Mouse (Mus musculus): ENCODE results near the gene Pex19.

GRCm38 (mm10) chr1:172082101-172082898 lies 44.3 kb upstream of the Pex19 start, which contains the start of the genes Copa and Ncstn:
- TF ChIP-seq GATA1 (IDR thresholded peaks at IDR 0.05; ENCODE audit: low read length): no peak
- no peak for TF ChIP-seq TAL1 (IDR thresholded peaks at IDR 0.05; ENCODE audit: low read length)

Data from erythroblast, embryonic 14.5 days (primary cell).